Mouse (Mus musculus): ENCODE results near the gene Psenen.

Psenen gene

DNA sequence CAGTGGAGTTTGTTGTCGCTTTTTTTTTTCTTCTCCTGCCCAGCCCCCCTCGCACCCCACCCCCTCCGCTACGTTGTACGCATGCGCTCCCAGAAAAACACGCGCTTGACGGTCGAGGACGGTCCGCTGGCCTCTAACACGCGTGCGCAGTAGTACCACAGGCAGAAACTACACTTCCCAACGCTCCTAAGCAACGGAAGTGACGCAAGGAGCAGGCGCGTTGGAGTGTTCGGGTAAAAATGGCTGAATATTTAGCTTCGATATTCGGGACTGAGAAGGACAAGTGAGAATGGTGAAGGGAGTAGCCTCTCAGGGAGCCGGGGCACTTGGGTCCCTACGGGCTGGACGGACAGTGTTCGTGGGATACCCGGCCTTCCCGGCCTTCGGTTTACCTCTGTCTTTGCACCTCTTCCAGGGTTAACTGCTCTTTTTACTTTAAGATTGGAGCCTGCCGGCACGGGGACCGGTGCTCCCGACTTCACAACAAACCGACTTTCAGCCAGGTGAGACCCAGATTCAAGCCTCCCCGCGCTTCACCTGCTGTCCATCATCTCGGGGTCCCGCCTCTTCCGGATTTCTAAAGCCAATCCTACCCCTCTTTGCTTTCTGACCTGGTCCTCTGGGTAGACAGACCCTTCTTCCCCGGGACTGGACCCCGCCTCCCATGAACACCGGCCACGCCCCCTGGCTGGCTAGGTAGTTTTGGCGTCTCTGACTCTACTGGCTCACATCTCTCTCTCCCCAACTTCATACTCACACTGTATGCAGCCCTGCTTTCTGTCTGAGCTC, at the start of gene Psenen, which contains the start of the genes U2af1l4 and Gm49396:
TSS of gene Psenen (minus strand) at position 511 of the 789 bp plus-strand sequence.
TSS of gene U2af1l4 (plus strand) at position 185 of the 789 bp plus-strand sequence.
TSS of gene Gm49396 (plus strand) at position 228 of the 789 bp plus-strand sequence.
- peak; percentile 95 to 97 for DNase-seq

DNA sequence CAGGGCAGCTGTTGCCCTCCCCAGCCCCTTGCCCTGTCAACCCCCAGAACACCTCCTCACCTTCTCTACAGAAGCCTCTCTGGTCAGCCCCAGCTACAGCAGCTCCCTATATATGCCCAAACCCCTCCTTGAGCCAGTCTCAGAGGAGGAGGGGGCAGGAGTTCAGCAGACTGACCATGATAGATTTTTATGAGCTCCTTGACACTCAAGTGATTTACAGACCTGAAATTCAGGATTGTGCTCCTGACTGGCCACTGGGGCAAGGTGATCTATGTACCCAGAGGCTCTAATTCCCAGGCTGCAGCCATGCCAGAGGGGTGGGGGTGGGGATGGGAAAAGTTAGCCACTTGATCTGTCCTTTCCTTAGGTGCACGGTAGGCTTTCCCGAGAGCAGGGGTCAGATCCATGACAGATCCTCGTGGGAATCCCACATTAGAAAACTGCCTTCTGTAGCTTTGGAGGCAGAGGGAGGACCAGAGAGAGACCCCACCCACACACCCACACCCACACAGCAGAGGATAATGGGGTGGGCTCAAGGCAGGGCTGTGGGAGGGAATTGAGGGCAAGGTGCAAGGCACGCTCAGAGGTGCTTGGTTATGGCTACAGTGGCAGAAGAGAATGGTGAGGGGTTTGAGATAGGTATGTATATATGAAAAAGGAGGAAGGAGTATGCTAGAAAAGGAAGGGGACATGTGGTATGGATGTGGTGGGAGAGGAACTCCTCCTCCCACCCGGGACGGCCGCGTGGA, 49.4 kb upstream of the Psenen start, which contains the start of gene Upk1a:
TSS of gene Upk1a (minus strand) at position 194 of the 749 bp plus-strand sequence.
- no peak for DNase-seq

DNA sequence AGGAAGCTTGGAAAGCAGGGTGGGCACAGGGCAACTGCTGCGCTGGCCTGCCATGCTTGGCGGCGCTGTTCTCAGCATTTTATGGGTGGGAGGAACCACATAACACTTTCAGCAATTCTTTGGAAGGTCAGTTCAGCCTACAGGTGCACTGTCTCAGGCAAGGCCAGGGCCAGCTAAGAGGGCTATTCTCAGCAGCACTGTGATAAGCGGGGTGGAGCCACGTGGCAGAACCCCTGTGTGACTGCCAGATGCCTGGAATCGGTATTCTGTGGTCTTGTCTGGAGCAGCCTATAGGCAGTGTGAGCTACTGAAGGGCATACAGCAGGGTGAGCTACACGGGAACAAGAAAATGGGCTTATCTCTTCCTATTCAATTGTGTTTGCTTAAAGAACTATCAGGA, 46.6 kb upstream of the Psenen start:
- DNase-seq, result no peak

DNA sequence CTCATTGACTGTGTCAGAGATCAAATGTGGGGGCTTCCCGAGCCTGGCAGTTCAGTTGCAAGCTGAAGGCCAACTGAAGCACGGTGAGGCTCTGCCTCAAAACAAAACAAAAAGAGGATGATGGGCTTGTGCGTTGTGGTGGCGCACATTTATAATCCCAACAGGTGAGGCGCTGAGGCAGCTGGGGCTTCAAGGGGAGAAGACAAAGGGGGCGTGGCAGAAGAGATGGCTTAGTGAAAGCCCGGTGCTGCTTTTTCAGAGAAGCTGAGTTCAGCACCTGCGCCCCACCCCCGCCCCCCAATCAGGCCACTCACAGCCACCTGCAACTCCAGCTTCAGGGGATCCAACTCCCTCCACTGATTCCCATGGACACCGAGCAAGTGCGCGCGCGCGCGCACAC, 45.0 kb upstream of the Psenen start:
- no peak for DNase-seq

DNA sequence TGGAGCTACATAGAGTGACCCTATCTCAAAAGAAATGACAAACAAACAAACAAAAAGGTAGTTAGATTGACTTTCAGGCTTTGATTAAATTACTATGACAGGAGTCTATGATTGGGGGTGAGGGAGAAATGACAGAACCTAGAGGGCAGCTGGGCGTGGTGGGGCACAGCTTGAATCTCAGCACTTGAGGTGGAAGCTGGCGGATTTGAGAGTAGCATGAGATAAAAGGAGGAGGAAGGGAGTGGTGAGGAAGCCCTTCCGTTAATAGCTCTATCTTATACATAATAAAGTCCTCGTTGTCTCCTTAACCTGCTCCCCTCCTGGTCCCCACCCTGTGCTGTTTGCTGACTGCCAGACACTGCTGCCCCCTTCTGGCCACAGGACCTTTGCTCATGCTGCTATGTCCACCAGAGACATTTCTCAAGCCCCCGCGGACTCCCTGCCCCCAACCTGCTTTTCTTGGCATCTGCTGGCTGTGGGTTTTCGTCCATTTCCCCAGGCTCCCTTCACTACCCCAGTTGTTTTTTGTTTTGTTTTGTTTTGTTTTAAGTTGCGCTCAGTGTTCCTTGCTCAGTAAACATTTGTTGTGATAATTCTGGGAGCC, 44.4 kb upstream of the Psenen start:
- DNase-seq, result peak; percentile 59 to 60

DNA sequence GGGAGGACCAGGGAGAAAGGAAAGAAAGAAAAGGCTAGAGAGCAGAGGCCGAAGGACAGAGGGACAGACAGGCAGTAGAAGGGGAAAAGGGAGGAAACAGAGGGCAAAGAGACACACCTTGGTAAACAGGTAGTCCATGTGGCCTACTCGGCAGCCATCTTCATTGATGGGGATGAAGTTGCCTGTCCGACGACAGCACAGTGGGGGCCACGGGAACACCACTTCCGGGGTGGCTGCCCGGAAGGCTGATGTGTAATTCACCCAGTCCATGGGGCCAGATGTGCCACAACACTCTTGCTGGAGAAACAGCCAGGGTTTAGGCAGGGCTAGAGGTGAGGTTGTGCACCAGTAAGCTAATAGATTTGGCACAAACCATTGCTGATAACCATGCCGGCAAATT, 41.5 kb upstream of the Psenen start:
- DNase-seq, result no peak

DNA sequence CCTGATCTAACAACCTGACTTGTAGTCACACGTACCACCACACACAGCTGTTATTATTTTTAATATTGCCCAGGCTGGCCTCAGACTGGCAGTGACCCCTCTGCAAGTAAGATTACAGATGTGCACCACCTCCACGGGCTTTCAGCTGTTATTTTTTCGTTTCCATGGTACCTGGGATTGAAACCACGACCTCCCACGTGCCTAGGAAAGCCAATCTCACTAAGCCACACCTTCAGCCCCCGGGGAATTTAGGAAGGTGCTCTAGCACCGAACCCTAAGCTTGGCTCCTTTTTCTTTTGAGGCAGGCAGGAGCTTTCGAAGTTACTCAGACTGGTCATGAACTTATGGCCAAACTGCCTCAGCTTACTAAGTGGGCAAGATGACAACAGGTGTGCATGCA, 41.0 kb upstream of the Psenen start:
- no peak for DNase-seq

DNA sequence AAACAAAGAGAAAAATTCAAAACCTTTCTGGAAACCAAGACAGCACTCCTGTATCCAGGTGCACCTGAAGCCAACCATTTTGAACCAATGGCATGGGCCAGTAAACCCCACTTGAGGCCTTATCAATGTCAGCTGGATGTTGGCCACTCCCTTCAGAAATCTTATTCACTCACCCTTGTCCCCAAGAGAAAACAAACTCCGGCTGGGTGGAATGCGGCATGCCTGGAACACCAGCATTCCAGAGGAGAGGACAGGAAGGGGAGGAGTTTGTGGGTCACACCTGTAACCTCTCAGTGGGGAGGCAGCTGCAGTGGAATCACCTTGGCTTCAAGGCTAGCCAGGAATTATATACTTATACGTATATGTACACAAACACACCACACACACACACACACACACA, 39.2 kb upstream of the Psenen start:
- no peak for DNase-seq

DNA sequence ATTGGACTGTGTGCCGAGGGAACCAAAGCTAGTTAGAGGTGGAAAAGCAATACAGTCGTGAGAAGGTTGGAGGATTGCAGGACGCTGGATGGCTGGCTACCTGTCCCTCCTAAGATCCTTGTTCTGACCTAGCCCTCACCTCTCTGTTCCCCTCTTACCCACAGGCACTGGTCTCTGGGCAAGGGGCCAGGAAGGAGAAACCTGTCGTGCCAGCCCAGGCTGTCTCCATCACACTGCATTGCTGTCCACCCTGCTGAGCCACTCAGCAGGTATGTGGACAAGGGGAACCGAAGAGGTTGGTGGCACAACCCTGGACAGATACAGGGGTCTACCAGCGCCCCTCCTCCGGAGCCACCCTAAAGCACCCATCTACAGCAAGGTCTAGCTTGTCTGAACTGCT, 37.2 kb upstream of the Psenen start:
- DNase-seq, result peak; percentile 23 to 39

DNA sequence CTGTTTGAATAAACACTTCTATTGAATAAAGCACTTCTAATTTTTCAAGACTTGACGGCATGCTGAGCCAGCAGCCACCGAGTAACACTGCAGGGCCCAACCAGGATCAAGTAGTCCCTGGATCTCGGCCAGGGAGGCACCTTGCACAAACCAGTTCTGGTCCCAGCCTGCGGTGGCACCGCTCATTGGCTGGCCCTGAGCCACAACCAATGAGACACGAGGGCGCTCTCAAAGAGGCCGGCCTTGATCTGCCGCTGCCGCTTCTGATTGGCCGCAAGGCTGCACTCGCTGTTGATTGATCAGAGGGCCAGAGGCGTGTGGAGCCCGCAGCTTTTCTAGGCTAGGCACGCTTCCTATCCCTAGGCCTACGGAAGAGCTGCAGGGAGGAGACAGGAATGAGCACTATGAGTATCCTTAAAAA, 36.5 kb upstream of the Psenen start:
- DNase-seq, result peak; percentile 97 to 98

DNA sequence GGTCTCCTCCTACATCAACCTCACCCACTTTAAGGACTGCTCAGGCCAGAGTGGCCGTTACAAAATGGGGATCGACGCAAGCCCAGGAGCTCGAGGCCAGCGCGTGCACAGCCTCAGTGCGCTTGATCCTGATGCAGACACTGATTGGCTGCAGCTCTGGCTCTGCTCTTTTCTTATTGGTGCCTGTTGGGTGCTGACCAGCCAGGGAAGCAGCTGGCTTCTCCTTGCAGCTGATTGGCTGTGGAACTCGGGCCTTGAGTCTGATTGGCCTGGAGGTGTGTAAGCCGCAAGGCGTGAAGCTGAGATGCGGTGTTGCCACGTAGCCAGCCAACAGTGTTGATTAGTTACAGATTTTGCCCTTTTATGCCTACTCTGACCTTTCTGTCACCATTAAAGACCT, 35.4 kb upstream of the Psenen start, which contains the start of gene Zbtb32:
TSS of gene Zbtb32 (minus strand) at position 124 of the 400 bp plus-strand sequence.
- DNase-seq, result no peak

DNA sequence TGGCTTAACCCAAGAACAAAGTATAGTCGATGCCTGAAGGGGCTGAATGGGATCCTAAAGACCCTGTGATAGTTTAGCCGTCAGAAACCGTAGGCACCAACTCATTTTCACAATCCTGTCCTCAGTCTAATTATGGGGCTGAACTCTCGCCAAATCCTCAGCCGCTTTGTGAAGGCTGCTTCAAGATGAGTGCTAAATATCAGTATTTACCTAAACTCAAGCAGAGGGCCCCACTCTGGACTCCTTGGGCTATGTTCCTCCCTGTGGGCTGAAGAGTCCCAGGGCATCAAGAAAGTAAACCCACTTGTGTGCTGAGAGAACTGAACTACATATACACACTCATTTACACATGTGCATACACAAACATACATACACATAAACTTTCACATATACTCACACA, 33.4 kb upstream of the Psenen start:
- no peak for DNase-seq

DNA sequence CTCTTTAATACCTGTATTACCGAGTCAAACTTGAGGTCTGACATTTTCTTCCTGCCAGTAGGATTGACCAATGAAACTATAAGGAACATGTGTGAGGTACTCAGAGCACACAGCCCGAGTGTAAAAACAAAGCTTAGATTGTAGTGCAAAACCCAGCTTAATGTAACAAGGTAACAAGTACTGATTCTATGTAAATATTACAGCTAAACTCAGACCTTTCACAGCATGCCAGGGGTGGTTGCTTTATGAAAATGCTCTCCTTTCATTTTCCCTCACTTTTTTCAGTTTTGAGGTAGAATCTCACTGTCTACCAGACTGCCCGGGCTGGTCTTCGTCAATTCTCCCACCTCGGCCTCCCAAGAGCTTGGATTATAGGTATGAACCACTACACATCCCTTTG, 32.7 kb upstream of the Psenen start:
- DNase-seq, result no peak

DNA sequence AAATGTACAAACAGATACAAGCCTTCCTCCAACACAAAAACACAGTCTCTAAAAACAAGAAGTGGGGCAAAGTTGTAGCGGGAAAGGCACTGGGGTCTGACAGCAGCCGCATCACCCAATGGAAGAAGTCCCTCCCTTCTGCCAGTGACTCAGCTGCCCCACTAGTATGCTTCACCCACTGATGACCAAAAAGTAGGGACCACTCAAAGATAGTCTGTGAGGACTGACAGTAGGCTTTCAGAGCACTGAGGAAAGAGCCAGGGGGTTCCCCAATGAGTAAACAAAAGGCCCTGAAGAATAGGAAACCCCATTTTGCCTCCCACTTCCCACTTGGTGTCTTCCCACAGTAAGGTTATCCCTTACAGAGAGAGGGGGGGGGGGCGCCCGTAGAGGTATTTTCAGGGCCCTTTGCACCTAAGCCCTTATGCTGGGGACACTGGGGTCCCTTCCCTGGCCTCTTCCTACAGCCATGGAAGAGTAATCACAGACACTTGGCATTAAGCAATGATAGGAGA, 31.1 kb upstream of the Psenen start:
- no peak for DNase-seq

DNA sequence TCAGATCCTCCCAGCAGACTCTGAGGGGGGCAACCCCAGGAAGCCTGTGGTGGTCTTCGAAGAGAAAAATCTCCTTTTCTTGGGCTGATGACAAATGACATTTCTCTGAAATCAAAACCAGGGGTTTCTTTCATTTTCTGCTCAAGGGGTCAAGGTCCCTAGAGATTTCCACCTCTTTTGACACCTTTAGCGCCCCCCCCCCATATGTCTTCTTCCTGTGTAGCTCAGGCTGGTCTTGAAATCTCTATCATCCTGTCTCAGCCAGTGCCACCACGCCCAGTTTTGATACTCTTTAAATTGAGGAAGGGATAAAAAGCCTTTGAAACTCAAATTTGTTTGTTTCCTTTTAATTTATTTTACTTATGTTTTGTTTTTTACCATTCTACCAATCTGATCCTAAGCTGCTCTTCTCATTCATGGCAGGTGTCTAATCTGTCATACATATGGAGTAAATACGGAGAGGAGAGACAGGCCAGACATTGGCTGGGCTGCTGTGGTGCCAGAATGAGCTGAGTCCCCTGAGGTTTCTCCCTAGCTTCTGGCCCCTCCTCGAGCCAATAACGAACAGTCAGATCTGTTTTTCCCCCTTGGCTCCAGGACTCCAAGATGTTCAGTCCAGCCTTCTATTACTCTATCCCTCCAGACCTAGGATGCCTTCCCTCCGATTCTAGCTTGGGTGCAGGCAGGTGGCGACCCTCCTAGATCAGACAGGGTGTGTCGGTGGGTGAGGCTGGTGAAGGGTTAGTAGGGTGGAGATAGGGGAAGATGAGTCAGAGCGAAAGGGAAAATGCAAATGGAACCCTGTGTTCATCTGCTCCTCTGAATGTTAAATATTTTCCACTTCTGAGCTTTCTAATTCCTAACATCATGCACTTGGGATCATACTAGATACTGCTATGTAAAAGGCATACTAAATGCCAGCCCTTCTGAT, 30.4 kb upstream of the Psenen start:
- no peak for DNase-seq

DNA sequence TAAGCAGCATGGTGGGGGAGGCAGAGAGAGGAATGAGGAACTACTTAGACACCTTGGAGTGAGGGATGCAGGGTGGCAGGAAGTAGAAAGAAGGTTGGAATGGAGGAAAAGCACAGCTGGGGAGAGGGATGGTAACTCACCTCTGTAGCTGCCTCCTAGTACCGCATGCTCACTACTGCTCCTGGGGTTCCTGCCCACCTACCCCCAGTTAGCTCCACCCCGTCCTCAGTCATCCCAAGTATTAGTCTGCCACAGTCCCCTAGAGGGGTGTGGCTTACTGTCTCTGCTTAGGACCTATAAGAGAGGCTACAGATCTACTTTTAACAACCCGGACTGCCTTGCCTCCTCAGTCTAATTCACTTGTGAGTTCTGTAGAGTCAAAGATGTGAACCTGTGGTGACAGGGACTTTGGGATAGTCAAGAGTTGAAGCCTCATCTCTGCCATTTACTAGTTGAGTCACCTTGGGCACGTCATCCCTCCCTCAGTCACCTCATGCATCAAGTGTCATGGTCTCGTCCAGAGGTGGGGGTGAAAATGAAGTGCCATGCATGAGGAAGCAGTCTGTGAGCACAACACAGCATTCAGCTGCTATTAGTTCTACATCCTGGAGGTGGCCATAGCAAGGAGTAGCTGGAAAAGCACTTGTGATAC, 29.5 kb upstream of the Psenen start:
- DNase-seq, result no peak

DNA sequence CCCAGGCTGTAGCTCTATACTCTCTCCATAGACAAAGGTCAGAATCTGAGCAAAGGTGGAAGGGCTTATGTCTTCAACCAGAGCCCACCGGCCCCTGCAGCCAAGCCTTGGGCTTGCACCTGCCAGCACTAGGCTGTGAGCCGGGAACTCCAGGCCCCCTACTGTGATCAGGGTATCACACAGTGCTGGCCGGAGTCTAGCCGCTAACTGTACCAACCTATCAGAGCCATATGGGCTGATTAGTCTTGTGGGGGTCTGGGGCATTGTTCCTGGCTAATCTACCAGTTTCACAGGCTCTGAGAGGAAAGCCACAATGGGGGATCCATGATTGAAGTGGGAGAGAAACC, 28.2 kb upstream of the Psenen start:
- no peak for DNase-seq

DNA sequence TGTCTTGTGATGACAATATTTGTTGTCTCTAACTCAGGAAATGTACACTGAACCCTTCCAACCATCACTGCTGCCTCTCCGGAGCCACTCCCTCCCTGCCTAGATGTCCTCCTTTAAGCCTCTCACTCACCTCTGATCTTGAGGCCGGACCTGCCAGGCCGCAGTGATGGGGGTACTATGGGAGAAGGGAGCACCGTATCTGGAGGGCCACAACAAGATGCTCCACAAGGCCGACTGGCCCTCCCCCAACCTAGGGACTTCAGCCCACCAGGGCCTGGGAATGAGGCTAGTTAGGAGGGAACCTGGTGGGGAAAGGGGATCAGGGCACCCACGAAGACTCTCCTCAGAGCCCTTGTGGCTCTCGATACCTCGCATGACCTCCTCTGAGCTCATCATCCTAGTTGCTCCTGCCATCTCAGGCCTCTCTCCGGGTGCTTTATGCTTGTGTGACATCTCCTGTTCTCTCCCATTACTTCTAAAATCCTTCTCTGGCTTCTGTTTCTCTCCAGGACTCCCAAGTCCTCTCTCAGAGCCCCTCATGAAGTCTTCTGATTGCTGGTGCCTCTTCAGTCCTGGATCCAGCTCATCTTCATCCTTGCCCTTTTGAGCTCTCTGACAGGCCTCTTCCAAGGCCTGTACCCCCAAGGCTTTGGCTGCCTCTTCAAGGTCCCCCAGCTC, 27.6 kb upstream of the Psenen start:
- no peak for DNase-seq

DNA sequence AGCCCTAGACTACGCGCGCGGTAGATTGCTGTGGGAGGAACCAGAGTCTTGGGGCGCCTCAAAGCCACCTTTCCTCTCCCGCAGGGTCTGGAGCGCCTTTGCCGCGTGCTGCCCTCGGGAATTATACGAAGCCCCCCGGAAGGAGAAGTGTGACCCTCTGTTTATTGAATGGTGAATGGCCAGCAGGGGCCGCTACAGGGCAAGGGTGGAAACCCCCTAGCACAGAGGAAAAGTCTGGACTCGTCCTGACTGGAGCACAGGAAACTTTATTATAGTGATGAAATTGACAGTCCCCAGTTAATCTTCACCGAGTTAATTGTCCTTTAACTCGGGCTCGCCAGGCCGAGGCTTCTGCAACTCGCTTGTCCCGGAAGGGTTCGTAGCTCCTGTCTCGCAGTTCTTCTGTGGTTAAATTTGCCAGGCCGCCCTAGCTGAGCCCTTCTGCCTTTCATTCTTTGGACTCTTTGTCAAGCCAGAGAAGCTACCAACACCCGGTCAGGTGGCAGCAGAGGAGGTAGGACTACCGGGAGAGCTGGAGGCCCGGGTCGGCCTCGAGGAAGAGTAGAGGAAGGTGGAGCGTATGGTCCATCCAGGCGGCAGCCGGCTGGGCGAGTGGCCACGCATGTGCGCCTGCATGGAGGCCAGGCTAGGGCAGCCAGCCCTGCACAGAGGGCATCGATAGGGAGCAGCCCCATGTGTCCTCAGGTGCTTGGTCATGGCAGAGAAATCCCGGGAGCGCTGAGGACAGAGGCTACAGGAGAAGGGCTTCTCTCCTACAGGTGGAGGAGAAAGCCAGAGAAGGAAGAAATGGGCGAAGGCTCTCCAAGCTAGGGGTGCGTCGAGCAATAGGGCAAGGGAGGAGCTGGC, 26.2 kb upstream of the Psenen start:
- DNase-seq, result peak; percentile 82 to 88

Measured in cerebellum, adult 18-20 months (tissue).